Mouse (Mus musculus): ENCODE results near the gene Rbbp8nl. TPM values are rescaled to one million over a fixed set of nuclear protein-coding genes. Genes with fewer than 3 reads are reported as not detected.

Rbbp8nl gene
- polyA plus RNA-seq, 1 experiment from 2014 or later = not detected

- H3K4me2 ChIP-seq = no peak overlapping the region
- WGBS (ENCODE audit: insufficient replicate concordance) = 53% methylated on average over 11 of the region's 11 CpGs
- H3K9ac ChIP-seq = no peak overlapping the region
These were observed 713 bp downstream of the Rbbp8nl start for GRCm38 (mm10) chr2:180288966-180289365.

DNA sequence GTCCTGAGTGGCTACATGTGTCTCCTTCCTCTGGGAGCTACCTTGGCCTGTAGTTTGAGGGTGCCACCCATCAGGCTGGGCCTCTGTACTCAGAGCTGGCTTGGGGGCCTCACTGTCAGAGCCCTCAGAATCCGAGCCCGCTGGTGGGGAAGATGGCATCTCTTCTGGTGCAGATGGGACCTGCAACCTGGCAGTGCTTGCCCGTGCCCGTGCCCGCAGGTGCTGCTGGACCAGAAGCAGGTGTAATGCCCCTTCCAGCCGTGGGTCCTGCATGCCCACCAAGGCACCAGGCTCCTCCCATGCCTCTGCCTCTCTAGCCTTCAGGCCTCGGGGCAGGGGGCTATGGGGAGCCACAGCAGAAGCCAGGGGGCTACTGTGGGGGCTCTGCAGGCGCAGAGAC is 10.4 kb downstream of the Rbbp8nl start:
- DNase-seq (no peak), ATAC-seq (ENCODE audit: low read depth) (no peak)
- Histone ChIP-seq H3K4me2 (no peak overlapping the region), H3K27me3 (no peaks in the 10 kb centered on the region), H3K9ac (no peak overlapping the region), H3K9me3 (replicated peaks) (no peaks in the 10 kb centered on the region), H3K4me3 (replicated peaks) (no peak overlapping the region), H3K36me3 (no peaks in the 10 kb centered on the region), H3K4me1 (replicated peaks) (peaks cover 27% of the 10 kb centered on the region), H3K27ac (no peak overlapping the region)
- 69% methylated on average over 8 of the region's 8 CpGs for WGBS (ENCODE audit: insufficient replicate concordance)

More at GRCm38 (mm10) chr2:180288966-180289365, 713 bp downstream of the Rbbp8nl start:
- DNase-seq = no peak
- Histone ChIP-seq H3K4me3 (replicated peaks) (no peak overlapping the region), H3K27ac (no peak overlapping the region), H3K36me3 (no peaks in the 10 kb centered on the region), H3K27me3 (0 out of 2 replicates have a peak, but pooled peaks cover 4% of the 10 kb centered on the region), H3K9me3 (replicated peaks) (no peaks in the 10 kb centered on the region), H3K4me1 (replicated peaks) (peaks cover 8% of the 10 kb centered on the region)
- no peak for ATAC-seq (ENCODE audit: low read depth)

GRCm38 (mm10) chr2:180277773-180278320 is 11.8 kb downstream of the Rbbp8nl start:
- no peaks in the 10 kb centered on the region for H3K36me3 ChIP-seq
- no peak overlapping the region for H3K4me2 ChIP-seq
- no peak overlapping the region for H3K9ac ChIP-seq
- no peaks in the 10 kb centered on the region for H3K27me3 ChIP-seq
- DNase-seq (no peak), ATAC-seq (ENCODE audit: low read depth) (no peak)
- no peaks in the 10 kb centered on the region for H3K9me3 ChIP-seq (replicated peaks)
- 70% methylated on average over 8 of the region's 8 CpGs for WGBS (ENCODE audit: insufficient replicate concordance)
- H3K27ac ChIP-seq = no peak overlapping the region
- no peak overlapping the region for H3K4me3 ChIP-seq (replicated peaks)
- H3K4me1 ChIP-seq (replicated peaks) = peaks cover 36% of the 10 kb centered on the region

DNA sequence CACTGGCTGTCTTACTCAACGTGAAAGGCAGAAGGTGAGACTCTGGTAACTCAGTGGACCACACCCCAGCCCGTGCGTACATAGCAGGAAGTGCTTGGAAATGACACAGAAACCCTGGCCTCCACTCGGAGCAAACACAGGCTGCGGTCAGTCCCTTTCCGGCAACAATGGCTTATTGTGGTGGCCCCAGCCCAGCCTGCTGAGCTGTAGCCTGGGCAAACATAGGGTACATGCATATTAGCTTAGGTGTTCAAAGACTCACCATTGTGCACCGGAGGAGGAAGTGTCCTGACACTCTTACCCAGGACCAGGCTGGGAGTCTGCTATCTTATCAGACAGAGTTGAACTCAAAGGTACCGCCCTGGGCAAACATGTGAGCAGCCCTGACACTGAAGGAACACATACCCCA is 12.8 kb downstream of the Rbbp8nl start:
- no peak for ATAC-seq (ENCODE audit: low read depth)
- DNase-seq = peak; percentile 22
- Histone ChIP-seq H3K9ac (0 out of 2 replicates have a peak overlapping the region, but pooled peaks have one; percentile 40), H3K4me2 (peak overlapping the region; percentile 61), H3K36me3 (no peaks in the 10 kb centered on the region), H3K4me1 (replicated peaks) (peaks cover 46% of the 10 kb centered on the region), H3K27ac (no peak overlapping the region), H3K9me3 (replicated peaks) (no peaks in the 10 kb centered on the region), H3K4me3 (replicated peaks) (peak overlapping the region; percentile 22; the same call in 1 of the 2 replicates), H3K27me3 (no peaks in the 10 kb centered on the region)
- 11% methylated on average over 8 of the region's 8 CpGs for WGBS (ENCODE audit: insufficient replicate concordance)

- Histone ChIP-seq H3K27me3 (no peaks in the 10 kb centered on the region), H3K4me1 (replicated peaks) (peaks cover 50% of the 10 kb centered on the region), H3K4me2 (peak overlapping the region; percentile 61), H3K9ac (peak overlapping the region; percentile 49; the same call in 1 of the 2 replicates), H3K36me3 (no peaks in the 10 kb centered on the region), H3K4me3 (replicated peaks) (peak overlapping the region; percentile 22), H3K27ac (peak overlapping the region; percentile 23; the same call in 1 of the 2 replicates), H3K9me3 (replicated peaks) (no peaks in the 10 kb centered on the region)
- no peak for ATAC-seq (ENCODE audit: low read depth)
- WGBS (ENCODE audit: insufficient replicate concordance) = 23% methylated on average over 4 of the region's 4 CpGs
- no peak for DNase-seq
These were observed 13.3 kb downstream of the Rbbp8nl start for GRCm38 (mm10) chr2:180276385-180276784.

DNA sequence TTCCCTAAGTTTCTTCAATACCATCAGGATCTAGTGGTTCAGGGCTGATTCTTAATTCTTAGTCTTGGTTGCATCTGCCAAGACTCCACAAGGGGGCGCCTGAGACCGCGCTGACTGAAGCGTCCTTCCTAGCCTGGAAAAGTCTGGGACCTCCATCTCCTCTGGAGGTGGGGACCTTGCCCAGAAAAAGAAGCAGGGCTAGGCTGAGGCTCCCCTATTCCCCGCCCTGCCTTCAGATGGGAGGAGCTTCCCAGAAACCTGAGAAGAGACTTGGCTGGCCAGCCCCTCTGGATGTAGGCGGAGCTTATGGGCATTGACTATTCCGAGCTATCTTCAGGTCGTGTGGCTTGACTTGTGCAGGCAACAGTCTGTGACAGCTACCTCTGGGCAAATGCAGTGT is 13.8 kb downstream of the Rbbp8nl start:
- peak; percentile 67 for DNase-seq
- Histone ChIP-seq H3K27ac (no peak overlapping the region), H3K9ac (peak overlapping the region; percentile 49; the same call in 1 of the 2 replicates), H3K4me2 (peak overlapping the region; percentile 61), H3K9me3 (replicated peaks) (no peaks in the 10 kb centered on the region), H3K27me3 (no peaks in the 10 kb centered on the region), H3K4me3 (replicated peaks) (peak overlapping the region; percentile 10), H3K36me3 (peaks cover 4% of the 10 kb centered on the region; the same call in 1 of the 2 replicates), H3K4me1 (replicated peaks) (peaks cover 56% of the 10 kb centered on the region)
- 1% methylated on average over 8 of the region's 8 CpGs for WGBS (ENCODE audit: insufficient replicate concordance)
- ATAC-seq (ENCODE audit: low read depth) = no peak

DNA sequence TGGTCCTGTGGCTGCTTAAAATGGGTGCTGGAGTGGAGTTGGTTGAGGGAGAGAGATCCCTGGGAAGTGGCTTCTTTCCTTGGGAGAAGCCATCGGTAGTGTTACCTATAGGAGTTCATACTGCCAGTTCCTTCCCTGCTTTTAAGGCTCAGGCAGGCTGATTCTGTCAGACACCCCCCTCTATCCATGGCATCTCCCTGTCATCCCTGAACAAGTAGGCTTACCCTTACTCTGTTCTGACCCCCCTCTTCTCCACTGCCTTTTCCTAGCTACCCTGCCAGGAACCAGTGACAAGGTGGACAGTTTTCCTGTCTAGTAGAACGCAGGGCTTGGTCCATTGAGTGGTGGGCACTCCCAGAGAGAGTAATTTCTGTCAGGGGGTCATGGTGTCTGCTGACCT is 15.2 kb downstream of the Rbbp8nl start:
- 80% methylated on average over 2 of the region's 2 CpGs for WGBS (ENCODE audit: insufficient replicate concordance)
- H3K36me3 ChIP-seq = peaks cover 17% of the 10 kb centered on the region; the same call in 1 of the 2 replicates
- DNase-seq (no peak), ATAC-seq (ENCODE audit: low read depth) (no peak)
- H3K27me3 ChIP-seq = no peaks in the 10 kb centered on the region
- no peaks in the 10 kb centered on the region for H3K9me3 ChIP-seq (replicated peaks)
- H3K4me1 ChIP-seq (replicated peaks) = peaks cover 61% of the 10 kb centered on the region
- H3K4me2 ChIP-seq = peak overlapping the region; percentile 74
- no peak overlapping the region for H3K4me3 ChIP-seq (replicated peaks)
- H3K27ac ChIP-seq = no peak overlapping the region
- H3K9ac ChIP-seq = 0 out of 2 replicates have a peak overlapping the region, but pooled peaks have one; percentile 65

DNA sequence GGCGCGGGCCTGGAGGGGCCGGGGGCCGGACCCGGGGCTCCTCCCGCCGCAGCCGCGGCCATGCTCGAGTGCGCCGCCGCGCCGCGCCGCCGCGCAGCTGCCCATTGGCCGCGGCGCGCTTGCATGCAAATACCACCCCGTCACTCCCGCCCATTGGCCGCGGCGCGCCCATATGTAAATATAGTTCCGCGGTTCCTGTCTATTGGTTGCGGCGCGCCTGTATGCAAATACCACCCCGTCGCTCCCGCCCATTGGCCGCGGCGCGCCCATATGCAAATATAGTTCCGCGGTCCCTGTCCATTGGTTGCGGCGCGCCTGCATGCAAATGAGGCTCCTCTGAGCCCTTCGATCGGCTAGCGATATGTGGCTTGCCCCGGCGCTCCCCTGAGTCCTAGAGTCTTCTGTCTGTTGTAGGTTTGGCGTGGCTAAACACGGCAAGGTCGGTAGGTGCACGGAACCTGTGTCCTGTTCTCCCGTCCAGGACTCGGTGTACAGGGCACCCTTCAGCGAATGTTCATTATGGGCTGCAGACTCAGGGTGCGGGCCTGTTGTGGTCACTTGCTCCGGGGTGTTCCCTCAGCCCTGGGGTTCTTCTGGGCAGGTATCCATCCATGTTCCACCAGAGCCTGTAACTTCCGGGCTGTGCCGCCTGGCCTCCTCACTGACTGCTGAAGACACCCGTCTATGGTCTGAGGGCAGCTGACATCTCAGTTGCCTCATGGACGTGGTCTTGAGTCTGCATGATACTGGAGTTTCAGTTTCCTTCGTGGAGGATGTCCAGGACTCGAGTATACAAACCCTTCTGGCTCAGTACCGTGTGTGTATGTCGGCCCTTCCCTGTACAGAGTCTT is 16.1 kb downstream of the Rbbp8nl start, which contains the start of gene Cables2:
Gene Cables2, minus strand, starts transcription at position 103 of the 851 bp plus-strand sequence.
- WGBS (ENCODE audit: insufficient replicate concordance) = 4% methylated on average over 68 of the region's 68 CpGs

DNA sequence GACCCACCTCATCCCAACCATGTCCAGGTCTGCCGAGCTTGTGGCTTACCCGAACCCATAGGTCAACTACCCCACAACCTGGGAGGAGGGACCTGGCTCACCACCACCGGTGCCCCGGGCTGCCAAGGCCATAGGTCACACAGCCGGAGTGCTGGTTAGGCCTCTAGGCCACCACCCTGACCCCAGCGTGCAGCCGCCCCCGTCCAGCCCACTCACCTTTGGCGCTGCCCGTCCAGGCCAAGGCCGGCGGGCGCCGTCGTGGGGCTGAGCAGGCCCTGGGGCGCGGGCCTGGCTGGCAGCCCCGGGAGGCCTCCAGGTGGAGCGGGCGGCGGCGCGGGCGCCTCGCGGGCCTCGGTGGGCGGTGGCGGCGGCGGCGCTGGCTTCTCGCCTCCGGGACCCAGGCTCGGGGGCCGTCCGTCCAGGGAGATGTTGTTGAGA is 16.8 kb downstream of the Rbbp8nl start:
- peak; percentile 49 for ATAC-seq (ENCODE audit: low read depth)
- peaks cover 61% of the 10 kb centered on the region for H3K4me1 ChIP-seq (replicated peaks)
- DNase-seq = no peak

More for the DNA sequence above, 16.1 kb downstream of the Rbbp8nl start, which contains the start of gene Cables2:
- H3K27ac ChIP-seq = peak within 1 kb of the TSS; percentile 69
- peak; percentile 93 for ATAC-seq (ENCODE audit: low read depth)
- no peaks in the 10 kb centered on the region for H3K9me3 ChIP-seq (replicated peaks)
- H3K36me3 ChIP-seq = peaks cover 20% of the 10 kb centered on the region; the same call in 1 of the 2 replicates
- DNase-seq = peak; percentile 90
- H3K4me2 ChIP-seq = peak within 1 kb of the TSS; percentile 98
- peaks cover 61% of the 10 kb centered on the region for H3K4me1 ChIP-seq (replicated peaks)
- H3K9ac ChIP-seq = peak within 1 kb of the TSS; percentile 95
- H3K27me3 ChIP-seq = no peaks in the 10 kb centered on the region
- peak within 1 kb of the TSS; percentile 82 for H3K4me3 ChIP-seq (replicated peaks)

GRCm38 (mm10) chr2:180271804-180272395 is 17.8 kb downstream of the Rbbp8nl start:
- 77% methylated on average over 5 of the region's 5 CpGs for WGBS (ENCODE audit: insufficient replicate concordance)
- H3K4me2 ChIP-seq = peak overlapping the region; percentile 98
- DNase-seq (no peak), ATAC-seq (ENCODE audit: low read depth) (no peak)
- peaks cover 52% of the 10 kb centered on the region for H3K4me1 ChIP-seq (replicated peaks)
- peak overlapping the region; percentile 82 for H3K4me3 ChIP-seq (replicated peaks)
- peak overlapping the region; percentile 95 for H3K9ac ChIP-seq
- no peaks in the 10 kb centered on the region for H3K27me3 ChIP-seq
- H3K36me3 ChIP-seq = peaks cover 32% of the 10 kb centered on the region
- no peaks in the 10 kb centered on the region for H3K9me3 ChIP-seq (replicated peaks)
- H3K27ac ChIP-seq = no peak overlapping the region

More for the DNA sequence above, 16.8 kb downstream of the Rbbp8nl start:
- Histone ChIP-seq H3K4me3 (replicated peaks) (peak overlapping the region; percentile 82), H3K27ac (peak overlapping the region; percentile 69), H3K9ac (peak overlapping the region; percentile 95), H3K4me2 (peak overlapping the region; percentile 98), H3K27me3 (no peaks in the 10 kb centered on the region), H3K9me3 (replicated peaks) (no peaks in the 10 kb centered on the region), H3K36me3 (peaks cover 25% of the 10 kb centered on the region)
- WGBS (ENCODE audit: insufficient replicate concordance) = 1% methylated on average over 33 of the region's 37 CpGs
